Mouse (Mus musculus) liver, postnatal 0 days (tissue): ENCODE results near the gene Gm7075.

Experiments used
- CTCF ChIP-seq: sonication (generic); IDR thresholded peaks from 2 replicates; pipeline ENCODE4 v1.5.1; 2016; ENCODE audit warnings: antibody characterized with exemption, low read depth
- EP300 ChIP-seq: IDR thresholded peaks from 2 replicates; pipeline ENCODE4 v1.6.1; 2016; ENCODE audit warnings: antibody characterized with exemption, low read depth, mild to moderate bottlenecking

- TF ChIP-seq CTCF = peak; percentile 77
- no peak for TF ChIP-seq EP300
Measured at GRCm38 (mm10) chr10:63424475-63424814, 2.9 kb upstream of the Gm7075 start.
